Mouse (Mus musculus) MEL (cell line): Measurements from ENCODE around the gene Sdccag8. TPM values are rescaled to one million over a fixed set of nuclear protein-coding genes. Genes with fewer than 3 reads are reported as not detected.

Source experiments
- DNase-seq: peaks from one replicate; pipeline ENCODE4 v3.0.0; 2011; ENCODE audit warnings: low read depth, low spot score
- H3K27ac ChIP-seq: 2 replicates; pipeline ENCODE4 v1.5.1; 2012; ENCODE audit warnings: low read depth, mild to moderate bottlenecking, control low read depth, low read length, moderate library complexity; ENCODE audit not compliant: control insufficient read depth
- H3K27me3 ChIP-seq, 2 experiments: fragments of 150-350 bp in 1 of 2; sonication (generic) in 1 of 2; 2 replicates each; pipeline ENCODE4 v1.6.1; 2012; ENCODE audit warnings: low read length in 2 of 2, mild to moderate bottlenecking in 2 of 2, improper control_type of control experiment in 1 of 2, moderate library complexity in 1 of 2; ENCODE audit not compliant: insufficient read depth in 2 of 2, control insufficient read depth in 1 of 2
- H3K36me3 ChIP-seq, 2 experiments: 2 replicates each; pipeline ENCODE4 v1.6.1; 2012 to 2014; ENCODE audit warnings: low read length in 2 of 2, improper control_type of control experiment in 1 of 2, inconsistent platforms in 1 of 2, mild to moderate bottlenecking in 1 of 2; ENCODE audit not compliant: insufficient read depth in 2 of 2, control insufficient read depth in 1 of 2
- H3K4me1 ChIP-seq, 2 experiments: fragments of 150-350 bp in 1 of 2; sonication (generic) in 1 of 2; 2 replicates each; pipeline ENCODE4 v1.6.1; 2012; ENCODE audit warnings: low read length in 2 of 2, improper control_type of control experiment in 1 of 2, mild to moderate bottlenecking in 1 of 2; ENCODE audit not compliant: insufficient read depth in 2 of 2, control insufficient read depth in 1 of 2
- H3K4me3 ChIP-seq, 2 experiments: fragments of 150-350 bp in 1 of 2; sonication (generic) in 1 of 2; 2 replicates each; pipeline ENCODE4 v1.5.1; 2012; ENCODE audit warnings: low read depth in 2 of 2, low read length in 2 of 2, mild to moderate bottlenecking in 2 of 2, moderate library complexity in 2 of 2, control low read depth in 1 of 2, improper control_type of control experiment in 1 of 2; ENCODE audit not compliant: control insufficient read depth in 1 of 2, insufficient read depth in 1 of 2
- H3K79me2 ChIP-seq: 2 replicates; pipeline ENCODE4 v1.6.1; 2012; ENCODE audit warnings: mild to moderate bottlenecking, low read length, moderate library complexity; ENCODE audit not compliant: control insufficient read depth, poor library complexity, insufficient read depth
- H3K9ac ChIP-seq: 2 replicates; pipeline ENCODE4 v1.6.1; 2012; ENCODE audit warnings: low read depth, mild to moderate bottlenecking, control low read depth, low read length, moderate library complexity; ENCODE audit not compliant: control insufficient read depth, poor library complexity, severe bottlenecking
- H3K9me3 ChIP-seq: fragments of 150-350 bp; sonication (generic); replicated peaks from 2 replicates; pipeline ENCODE4 v1.6.1; 2012; ENCODE audit warnings: mild to moderate bottlenecking, low read length, improper control_type of control experiment, moderate library complexity; ENCODE audit not compliant: insufficient read depth
- BHLHE40 ChIP-seq: IDR thresholded peaks from 2 replicates; pipeline ENCODE4 v1.6.1; 2012; ENCODE audit warnings: low read depth, mild to moderate bottlenecking, inconsistent platforms, low read length, improper control_type of control experiment, borderline replicate concordance
- CHD2 ChIP-seq: IDR thresholded peaks from 2 replicates; pipeline ENCODE4 v1.6.1; 2011; ENCODE audit warnings: low read length, improper control_type of control experiment
- ELF1 ChIP-seq: IDR thresholded peaks from 2 replicates; pipeline ENCODE4 v1.6.1; 2014; ENCODE audit warnings: low read depth, mild to moderate bottlenecking, inconsistent platforms, low read length, improper control_type of control experiment, moderate library complexity
- EP300 ChIP-seq, 2 experiments: IDR thresholded peaks; 2 replicates each; pipeline ENCODE4 v1.6.1; 2011; ENCODE audit warnings: improper control_type of control experiment in 2 of 2, low read length in 2 of 2, low read depth in 1 of 2, mild to moderate bottlenecking in 1 of 2
- ETS1 ChIP-seq: IDR thresholded peaks from 2 replicates; pipeline ENCODE4 v1.6.1; 2012; ENCODE audit warnings: low read depth, mild to moderate bottlenecking, inconsistent platforms, low read length, improper control_type of control experiment, moderate library complexity
- GABPA ChIP-seq: IDR thresholded peaks from 2 replicates; pipeline ENCODE4 v1.6.1; 2012; ENCODE audit warnings: low read depth, mild to moderate bottlenecking, inconsistent platforms, low read length, improper control_type of control experiment, moderate library complexity
- HCFC1 ChIP-seq: IDR thresholded peaks from 2 replicates; pipeline ENCODE4 v1.6.1; 2012; ENCODE audit warnings: low read depth, mild to moderate bottlenecking, inconsistent platforms, low read length, improper control_type of control experiment, moderate library complexity
- MYC ChIP-seq: IDR thresholded peaks from 2 replicates; pipeline ENCODE4 v1.6.1; 2011; ENCODE audit warnings: low read depth, mild to moderate bottlenecking, low read length, improper control_type of control experiment, moderate library complexity
- POLR2A ChIP-seq, 2 experiments: IDR thresholded peaks; 2 replicates each; pipeline ENCODE4 v1.6.1; 2011 to 2012; ENCODE audit warnings: low read length in 2 of 2, mild to moderate bottlenecking in 2 of 2, control low read depth in 1 of 2, improper control_type of control experiment in 1 of 2, low read depth in 1 of 2, moderate library complexity in 1 of 2; ENCODE audit not compliant: control insufficient read depth in 1 of 2, insufficient read depth in 1 of 2, poor library complexity in 1 of 2
- RAD21 ChIP-seq: IDR thresholded peaks from 2 replicates; pipeline ENCODE4 v1.6.1; 2011; ENCODE audit warnings: mild to moderate bottlenecking, low read depth, low read length, improper control_type of control experiment
- RCOR1 ChIP-seq: IDR thresholded peaks from 2 replicates; pipeline ENCODE4 v1.6.1; 2012; ENCODE audit warnings: low read depth, mild to moderate bottlenecking, inconsistent platforms, low read length, improper control_type of control experiment
- SMC3 ChIP-seq: IDR thresholded peaks from 2 replicates; pipeline ENCODE4 v1.6.1; 2011; ENCODE audit warnings: low read depth, low read length, improper control_type of control experiment
- TCF12 ChIP-seq: IDR thresholded peaks from 2 replicates; pipeline ENCODE4 v1.6.1; 2014; ENCODE audit warnings: low read depth, mild to moderate bottlenecking, inconsistent platforms, low read length, improper control_type of control experiment, moderate library complexity
- polyA plus RNA-seq, 2 experiments: library from polyadenylated mRNA; stranded (reverse) in 1 of 2; unstranded in 1 of 2; fragments of >175 nt in 1 of 2; fragments of >200 nt in 1 of 2; gene quantifications; 2 replicates each; pipeline versions ENCODE4 v1.2.1 to v1.2.4; 2012; ENCODE audit warnings: low replicate concordance in 2 of 2, low read depth in 1 of 2; ENCODE audit not compliant: insufficient read length in 2 of 2, insufficient read depth in 1 of 2, missing spikeins in 1 of 2
- total RNA-seq: library from RNA; depleted of rRNA; stranded (reverse); fragments of 300-350 nt; gene quantifications from 2 replicates; pipeline ENCODE4 v1.2.3, GENCODE M21; 2012

The Sdccag8 gene
- total and polyA plus RNA-seq, 3 experiments: 4.6 to 7.8 TPM; not detected in 1

DNA sequence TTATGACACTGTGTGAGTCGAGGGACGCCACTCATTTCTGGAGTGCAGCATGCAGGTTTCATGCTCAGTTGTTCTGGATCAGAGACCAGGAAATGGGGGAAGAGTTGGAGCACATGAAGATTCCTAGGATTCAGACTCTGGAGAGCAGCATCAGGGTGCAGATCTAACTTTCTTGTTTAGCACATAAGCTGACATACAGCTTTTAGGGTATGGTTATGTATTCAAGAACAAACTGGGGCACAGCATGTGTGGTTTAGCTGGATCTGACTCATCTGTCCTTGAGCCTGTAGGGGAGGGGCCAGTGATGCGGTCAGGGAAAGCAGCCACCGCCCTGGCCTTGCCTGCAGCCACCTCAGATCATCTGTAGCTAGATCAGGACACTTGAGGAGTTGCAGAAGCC, 12.9 kb downstream of the Sdccag8 start (continued):
- TF ChIP-seq RAD21: no peak

DNA sequence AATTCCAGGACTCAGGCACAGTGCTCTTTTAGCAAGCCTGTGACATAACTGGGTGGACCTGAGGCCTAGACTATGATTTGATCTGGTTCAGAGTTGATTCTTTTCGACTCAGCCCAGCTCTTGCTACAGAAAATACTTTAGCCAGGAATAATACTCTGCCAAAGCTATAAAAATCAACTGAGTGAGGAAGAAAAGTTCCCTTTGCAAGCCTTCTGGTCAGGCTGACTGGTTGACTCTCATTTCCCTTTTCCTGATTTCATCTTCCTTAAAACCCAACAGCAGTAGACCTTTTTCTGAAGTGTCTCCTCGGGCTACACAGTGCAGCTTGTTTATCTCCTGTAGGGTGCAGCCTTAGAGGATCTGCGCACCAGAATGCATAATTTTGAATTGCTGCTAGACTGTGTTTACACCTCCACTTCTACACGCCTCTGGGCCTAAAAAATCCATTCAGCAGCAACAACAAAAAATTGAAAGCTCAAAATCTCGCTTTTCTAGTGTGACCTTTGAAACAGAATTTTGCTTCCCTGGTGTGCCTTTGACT, 13.6 kb downstream of the Sdccag8 start:
- Histone ChIP-seq H3K4me1 (peaks cover 15 to 31% of the 10 kb centered on the region in 2 experiments), H3K27ac (0 out of 2 replicates have a peak overlapping the region, but pooled peaks have one; percentile 21), H3K9ac (no peak overlapping the region), H3K27me3 (no peaks in the 10 kb centered on the region), H3K79me2 (no peaks in the 10 kb centered on the region)
- TF ChIP-seq ELF1: no peak
- no peak for TF ChIP-seq BHLHE40
- TF ChIP-seq TCF12: no peak
- TF ChIP-seq EP300 (IDR thresholded peaks at IDR 0.05; ENCODE audit: low read depth in 1 of 2, low read length in 2 of 2): no peak
- no peak for TF ChIP-seq POLR2A (IDR thresholded peaks at IDR 0.05; ENCODE audit: control insufficient read depth in 1 of 2, insufficient read depth in 1 of 2, low read depth in 1 of 2, low read length in 2 of 2, poor library complexity in 1 of 2)
- TF ChIP-seq ETS1: no peak
- TF ChIP-seq HCFC1: no peak
- no peak for TF ChIP-seq MYC
- no peak for TF ChIP-seq SMC3
- TF ChIP-seq, all 39 proteins: peak for 0
- no peak overlapping the region for H3K4me3 ChIP-seq
- peaks cover 0 to 33% of the 10 kb centered on the region in 2 experiments; a peak in 2 of 4 replicates for H3K36me3 ChIP-seq
- H3K9me3 ChIP-seq: no peaks in the 10 kb centered on the region
- no peak for DNase-seq

- no peak overlapping the region for H3K27ac ChIP-seq
- TF ChIP-seq GABPA: no peak
- no peak for TF ChIP-seq RCOR1
- no peak for TF ChIP-seq CHD2
- TF ChIP-seq, all 39 proteins: peak for 0
- no peaks in the 10 kb centered on the region for H3K79me2 ChIP-seq
- H3K9me3 ChIP-seq: no peaks in the 10 kb centered on the region
- H3K9ac ChIP-seq: no peak overlapping the region
- no peak overlapping the region for H3K4me3 ChIP-seq
- H3K4me1 ChIP-seq: peaks cover 14 to 31% of the 10 kb centered on the region in 2 experiments
- H3K27me3 ChIP-seq: no peaks in the 10 kb centered on the region
- peaks cover 0 to 32% of the 10 kb centered on the region in 2 experiments; a peak in 2 of 4 replicates for H3K36me3 ChIP-seq
- DNase-seq: no peak
Measured at GRCm38 (mm10) chr1:176828666-176829065, 14.2 kb downstream of the Sdccag8 start.

- H3K27me3 ChIP-seq: no peaks in the 10 kb centered on the region
- H3K79me2 ChIP-seq: peaks cover 18% of the 10 kb centered on the region
- peaks cover 0 to 24% of the 10 kb centered on the region in 2 experiments; a peak in 2 of 4 replicates for H3K36me3 ChIP-seq
- H3K4me3 ChIP-seq: no peak overlapping the region
- no peak overlapping the region for H3K9ac ChIP-seq
- no peak for TF ChIP-seq SMC3
- H3K9me3 ChIP-seq: no peaks in the 10 kb centered on the region
- H3K27ac ChIP-seq: no peak overlapping the region
- H3K4me1 ChIP-seq: peaks cover 15 to 31% of the 10 kb centered on the region in 2 experiments
- DNase-seq: no peak
Measured at GRCm38 (mm10) chr1:176832071-176832470, 17.6 kb downstream of the Sdccag8 start.
